Mouse (Mus musculus): Measurements from ENCODE around the gene Cep19. TPM values are rescaled to one million over a fixed set of nuclear protein-coding genes. Genes with fewer than 3 reads are reported as not detected.

Gene Cep19
- polyA plus RNA-seq, 1 experiment from 2014 or later: 48.4 TPM

- no peak overlapping the region for H3K9ac ChIP-seq (replicated peaks; ENCODE audit: low read depth, low read length)
- H3K4me2 ChIP-seq (ENCODE audit: low read length): no peak overlapping the region
- no peaks in the 10 kb centered on the region for H3K36me3 ChIP-seq (ENCODE audit: control insufficient read depth, insufficient read depth)
- H3K9me3 ChIP-seq (ENCODE audit: control insufficient read depth, low read length): no peaks in the 10 kb centered on the region
- WGBS: 64% methylated on average over 6 of the region's 6 CpGs
- H3K27me3 ChIP-seq (replicated peaks; ENCODE audit: control insufficient read depth, insufficient read depth, low read length): no peaks in the 10 kb centered on the region
- no peak overlapping the region for H3K4me3 ChIP-seq (replicated peaks; ENCODE audit: low read length)
- ATAC-seq: no peak
- H3K4me1 ChIP-seq (replicated peaks; ENCODE audit: control insufficient read depth, insufficient read depth, low read length): no peaks in the 10 kb centered on the region
- no peak overlapping the region for H3K27ac ChIP-seq (ENCODE audit: low read length)
These were observed 16.2 kb downstream of the Cep19 start for GRCm38 (mm10) chr16:32115781-32116180.

GRCm38 (mm10) chr16:32116186-32116585 lies 16.6 kb downstream of the Cep19 start:
- no peak overlapping the region for H3K9ac ChIP-seq (replicated peaks; ENCODE audit: low read depth, low read length)
- no peak overlapping the region for H3K4me2 ChIP-seq (ENCODE audit: low read length)
- no peak overlapping the region for H3K27ac ChIP-seq (ENCODE audit: low read length)
- WGBS: 56% methylated on average over 5 of the region's 5 CpGs
- no peaks in the 10 kb centered on the region for H3K9me3 ChIP-seq (ENCODE audit: control insufficient read depth, low read length)
- H3K36me3 ChIP-seq (ENCODE audit: control insufficient read depth, insufficient read depth): no peaks in the 10 kb centered on the region
- H3K27me3 ChIP-seq (replicated peaks; ENCODE audit: control insufficient read depth, insufficient read depth, low read length): no peaks in the 10 kb centered on the region
- ATAC-seq: no peak
- no peaks in the 10 kb centered on the region for H3K4me1 ChIP-seq (replicated peaks; ENCODE audit: control insufficient read depth, insufficient read depth, low read length)
- H3K4me3 ChIP-seq (replicated peaks; ENCODE audit: low read length): no peak overlapping the region

- H3K27ac ChIP-seq (ENCODE audit: low read length): no peak overlapping the region
- H3K9ac ChIP-seq (replicated peaks; ENCODE audit: low read depth, low read length): no peak overlapping the region
- no peaks in the 10 kb centered on the region for H3K9me3 ChIP-seq (ENCODE audit: control insufficient read depth, low read length)
- H3K4me3 ChIP-seq (replicated peaks; ENCODE audit: low read length): no peak overlapping the region
- no peaks in the 10 kb centered on the region for H3K4me1 ChIP-seq (replicated peaks; ENCODE audit: control insufficient read depth, insufficient read depth, low read length)
- no peak for ATAC-seq
- H3K27me3 ChIP-seq (replicated peaks; ENCODE audit: control insufficient read depth, insufficient read depth, low read length): no peaks in the 10 kb centered on the region
- no peaks in the 10 kb centered on the region for H3K36me3 ChIP-seq (ENCODE audit: control insufficient read depth, insufficient read depth)
- 79% methylated on average over 3 of the region's 3 CpGs for WGBS
- no peak overlapping the region for H3K4me2 ChIP-seq (ENCODE audit: low read length)
These were observed 20.9 kb downstream of the Cep19 start for GRCm38 (mm10) chr16:32120454-32120853.

GRCm38 (mm10) chr16:32124020-32124419 lies 24.4 kb downstream of the Cep19 start:
- H3K9ac ChIP-seq (replicated peaks; ENCODE audit: low read depth, low read length): no peak overlapping the region
- H3K4me3 ChIP-seq (replicated peaks; ENCODE audit: low read length): no peak overlapping the region
- no peak for ATAC-seq
- H3K36me3 ChIP-seq (ENCODE audit: control insufficient read depth, insufficient read depth): no peaks in the 10 kb centered on the region
- 88% methylated on average over 7 of the region's 7 CpGs for WGBS
- no peak overlapping the region for H3K4me2 ChIP-seq (ENCODE audit: low read length)
- no peaks in the 10 kb centered on the region for H3K4me1 ChIP-seq (replicated peaks; ENCODE audit: control insufficient read depth, insufficient read depth, low read length)
- no peaks in the 10 kb centered on the region for H3K9me3 ChIP-seq (ENCODE audit: control insufficient read depth, low read length)
- H3K27me3 ChIP-seq (replicated peaks; ENCODE audit: control insufficient read depth, insufficient read depth, low read length): no peaks in the 10 kb centered on the region
- H3K27ac ChIP-seq (ENCODE audit: low read length): no peak overlapping the region

GRCm38 (mm10) chr16:32124444-32125335 lies 25.1 kb downstream of the Cep19 start:
- WGBS: 73% methylated on average over 17 of the region's 17 CpGs
- H3K9ac ChIP-seq (replicated peaks; ENCODE audit: low read depth, low read length): no peak overlapping the region
- no peaks in the 10 kb centered on the region for H3K27me3 ChIP-seq (replicated peaks; ENCODE audit: control insufficient read depth, insufficient read depth, low read length)
- no peaks in the 10 kb centered on the region for H3K4me1 ChIP-seq (replicated peaks; ENCODE audit: control insufficient read depth, insufficient read depth, low read length)
- no peaks in the 10 kb centered on the region for H3K9me3 ChIP-seq (ENCODE audit: control insufficient read depth, low read length)
- H3K4me3 ChIP-seq (replicated peaks; ENCODE audit: low read length): no peak overlapping the region
- ATAC-seq: no peak
- H3K27ac ChIP-seq (ENCODE audit: low read length): no peak overlapping the region
- no peaks in the 10 kb centered on the region for H3K36me3 ChIP-seq (ENCODE audit: control insufficient read depth, insufficient read depth)
- H3K4me2 ChIP-seq (ENCODE audit: low read length): no peak overlapping the region

GRCm38 (mm10) chr16:32125364-32125763 lies 25.8 kb downstream of the Cep19 start:
- no peak for ATAC-seq
- no peaks in the 10 kb centered on the region for H3K4me1 ChIP-seq (replicated peaks; ENCODE audit: control insufficient read depth, insufficient read depth, low read length)
- no peak overlapping the region for H3K9ac ChIP-seq (replicated peaks; ENCODE audit: low read depth, low read length)
- 89% methylated on average over 3 of the region's 3 CpGs for WGBS
- no peak overlapping the region for H3K4me3 ChIP-seq (replicated peaks; ENCODE audit: low read length)
- H3K4me2 ChIP-seq (ENCODE audit: low read length): no peak overlapping the region
- no peaks in the 10 kb centered on the region for H3K36me3 ChIP-seq (ENCODE audit: control insufficient read depth, insufficient read depth)
- no peaks in the 10 kb centered on the region for H3K9me3 ChIP-seq (ENCODE audit: control insufficient read depth, low read length)
- H3K27me3 ChIP-seq (replicated peaks; ENCODE audit: control insufficient read depth, insufficient read depth, low read length): no peaks in the 10 kb centered on the region
- H3K27ac ChIP-seq (ENCODE audit: low read length): no peak overlapping the region

GRCm38 (mm10) chr16:32127046-32127445 lies 27.4 kb downstream of the Cep19 start:
- Histone ChIP-seq H3K36me3 (ENCODE audit: control insufficient read depth, insufficient read depth) (no peaks in the 10 kb centered on the region), H3K9ac (replicated peaks; ENCODE audit: low read depth, low read length) (no peak overlapping the region), H3K4me1 (replicated peaks; ENCODE audit: control insufficient read depth, insufficient read depth, low read length) (no peaks in the 10 kb centered on the region), H3K4me2 (ENCODE audit: low read length) (no peak overlapping the region), H3K4me3 (replicated peaks; ENCODE audit: low read length) (no peak overlapping the region), H3K27ac (ENCODE audit: low read length) (no peak overlapping the region), H3K27me3 (replicated peaks; ENCODE audit: control insufficient read depth, insufficient read depth, low read length) (no peaks in the 10 kb centered on the region), H3K9me3 (ENCODE audit: control insufficient read depth, low read length) (no peaks in the 10 kb centered on the region)
- WGBS: 93% methylated on average over 4 of the region's 4 CpGs
- no peak for ATAC-seq

GRCm38 (mm10) chr16:32129449-32130189 lies 30.0 kb downstream of the Cep19 start:
- WGBS: 85% methylated on average over 20 of the region's 20 CpGs
- H3K9ac ChIP-seq (replicated peaks; ENCODE audit: low read depth, low read length): no peak overlapping the region
- no peak overlapping the region for H3K27ac ChIP-seq (ENCODE audit: low read length)
- H3K9me3 ChIP-seq (ENCODE audit: control insufficient read depth, low read length): no peaks in the 10 kb centered on the region
- H3K4me1 ChIP-seq (replicated peaks; ENCODE audit: control insufficient read depth, insufficient read depth, low read length): no peaks in the 10 kb centered on the region
- H3K4me3 ChIP-seq (replicated peaks; ENCODE audit: low read length): no peak overlapping the region
- no peaks in the 10 kb centered on the region for H3K36me3 ChIP-seq (ENCODE audit: control insufficient read depth, insufficient read depth)
- H3K4me2 ChIP-seq (ENCODE audit: low read length): no peak overlapping the region
- ATAC-seq: no peak
- no peaks in the 10 kb centered on the region for H3K27me3 ChIP-seq (replicated peaks; ENCODE audit: control insufficient read depth, insufficient read depth, low read length)

GRCm38 (mm10) chr16:32130190-32130826 lies 30.7 kb downstream of the Cep19 start:
- no peak overlapping the region for H3K27ac ChIP-seq (ENCODE audit: low read length)

More at GRCm38 (mm10) chr16:32130190-32130826, 30.7 kb downstream of the Cep19 start:
- no peak overlapping the region for H3K4me3 ChIP-seq (replicated peaks; ENCODE audit: low read length)
- 78% methylated on average over 16 of the region's 16 CpGs for WGBS
- H3K36me3 ChIP-seq (ENCODE audit: control insufficient read depth, insufficient read depth): no peaks in the 10 kb centered on the region
- H3K4me1 ChIP-seq (replicated peaks; ENCODE audit: control insufficient read depth, insufficient read depth, low read length): no peaks in the 10 kb centered on the region
- no peak overlapping the region for H3K9ac ChIP-seq (replicated peaks; ENCODE audit: low read depth, low read length)
- H3K27me3 ChIP-seq (replicated peaks; ENCODE audit: control insufficient read depth, insufficient read depth, low read length): no peaks in the 10 kb centered on the region
- no peak for ATAC-seq
- no peak overlapping the region for H3K4me2 ChIP-seq (ENCODE audit: low read length)
- H3K9me3 ChIP-seq (ENCODE audit: control insufficient read depth, low read length): no peaks in the 10 kb centered on the region

Measured in forebrain, embryonic 16.5 days (tissue).